Mouse (Mus musculus) liver, embryonic 11.5 days (tissue): ENCODE results near the gene Stab2. TPM values are rescaled to one million over a fixed set of nuclear protein-coding genes. Genes with fewer than 3 reads are reported as not detected.

Experiments used
- polyA plus RNA-seq: library from polyadenylated mRNA; unstranded; fragments of >200 nt; fragmentation: Nextera tagmentation; extraction: Ambion mirVana; gene quantifications from 2 replicates; pipeline ENCODE4 v1.2.1, GENCODE M21; 2014

Gene Stab2
- polyA plus RNA-seq, 1 experiment from 2014 or later: 27.2 TPM

Other genes with a start within 250 kb of the Stab2 start
- gene Gm49358, start 244.1 kb downstream of the Stab2 start, polyA plus RNA-seq: not detected in 2 replicates
- gene Nt5dc3, start 229.0 kb downstream of the Stab2 start, polyA plus RNA-seq: 1.1 and 1.3 TPM in 2 replicates
- gene 1700113H08Rik, start 50.0 kb upstream of the Stab2 start, polyA plus RNA-seq: not detected in 2 replicates